Mouse (Mus musculus) embryonic facial prominence, embryonic 12.5 days (tissue): ENCODE results near the gene Ccp110. TPM values are rescaled to one million over a fixed set of nuclear protein-coding genes. Genes with fewer than 3 reads are reported as not detected.

Experiments
- ATAC-seq: fragments of 200-750 bp; cut with Nextera tagmentation; 2 replicates; pipeline ENCODE4 v1.8.0; 2017; ENCODE audit not compliant: insufficient number of reproducible peaks, insufficient read depth, low FRiP score, low TSS enrichment
- H3K27ac ChIP-seq: fragments of 300-500 bp; sonication (generic); 2 replicates; pipeline ENCODE4 v1.5.1; 2016; ENCODE audit warnings: mild to moderate bottlenecking
- H3K27me3 ChIP-seq: fragments of 300-500 bp; sonication (generic); 2 replicates; pipeline ENCODE4 v1.6.1; 2016; ENCODE audit warnings: mild to moderate bottlenecking, moderate library complexity
- H3K36me3 ChIP-seq: fragments of 300-500 bp; sonication (generic); 2 replicates; pipeline ENCODE4 v1.6.1; 2016; ENCODE audit warnings: mild to moderate bottlenecking
- H3K4me1 ChIP-seq: fragments of 300-500 bp; sonication (generic); 2 replicates; pipeline ENCODE4 v1.6.1; 2016
- H3K4me2 ChIP-seq: fragments of 300-500 bp; sonication (generic); replicated peaks from 2 replicates; pipeline ENCODE4 v1.6.1; 2016; ENCODE audit warnings: mild to moderate bottlenecking, moderate library complexity
- H3K4me3 ChIP-seq: fragments of 300-500 bp; sonication (generic); 2 replicates; pipeline ENCODE4 v1.5.1; 2016; ENCODE audit warnings: mild to moderate bottlenecking
- H3K9ac ChIP-seq: fragments of 300-500 bp; sonication (generic); 2 replicates; pipeline ENCODE4 v1.6.1; 2016; ENCODE audit warnings: mild to moderate bottlenecking, moderate library complexity
- H3K9me3 ChIP-seq: fragments of 300-500 bp; sonication (generic); 2 replicates; pipeline ENCODE4 v1.6.1; 2016; ENCODE audit warnings: mild to moderate bottlenecking, moderate library complexity
- WGBS: fragments of 180-500 bp; shearing (Covaris S2); methylation state at CpG from one replicate; pipeline ENCODE4 v1.1.7; 2016; 5-methylcytosine and 5-hydroxymethylcytosine counted together
- polyA plus RNA-seq: library from polyadenylated mRNA; unstranded; fragments of >200 nt; fragmentation: Nextera tagmentation; extraction: Ambion mirVana; gene quantifications from 2 replicates; pipeline ENCODE4 v1.2.1, GENCODE M21; 2016

The Ccp110 gene
- polyA plus RNA-seq, 1 experiment from 2014 or later, result 34.3 TPM

- Histone ChIP-seq H3K27ac (no peak overlapping the region), H3K4me3 (no peak overlapping the region), H3K27me3 (no peaks in the 10 kb centered on the region), H3K9me3 (no peaks in the 10 kb centered on the region), H3K9ac (no peak overlapping the region), H3K4me1 (no peaks in the 10 kb centered on the region), H3K4me2 (no peak overlapping the region), H3K36me3 (peaks cover 67% of the 10 kb centered on the region)
- 82% methylated on average over 7 of the region's 7 CpGs for WGBS
- ATAC-seq, result no peak
Measured at GRCm38 (mm10) chr7:118755756-118756155, 43.4 kb downstream of the Ccp110 start.

- H3K27me3 ChIP-seq, result no peaks in the 10 kb centered on the region
- no peak overlapping the region for H3K4me2 ChIP-seq
- WGBS, result 92% methylated on average over 24 of the region's 24 CpGs
- no peak overlapping the region for H3K4me3 ChIP-seq
- peaks cover 67% of the 10 kb centered on the region for H3K36me3 ChIP-seq
- H3K9me3 ChIP-seq, result no peaks in the 10 kb centered on the region
- ATAC-seq, result no peak
- no peak overlapping the region for H3K9ac ChIP-seq
- H3K4me1 ChIP-seq, result no peaks in the 10 kb centered on the region
- H3K27ac ChIP-seq, result no peak overlapping the region
Measured at GRCm38 (mm10) chr7:118756490-118757265, 44.3 kb downstream of the Ccp110 start.

- H3K9me3 ChIP-seq, result no peaks in the 10 kb centered on the region
- no peak overlapping the region for H3K4me3 ChIP-seq
- ATAC-seq, result no peak
- no peaks in the 10 kb centered on the region for H3K4me1 ChIP-seq
- no peak overlapping the region for H3K27ac ChIP-seq
- H3K27me3 ChIP-seq, result no peaks in the 10 kb centered on the region
- H3K9ac ChIP-seq, result no peak overlapping the region
- 63% methylated on average over 4 of the region's 4 CpGs for WGBS
- H3K4me2 ChIP-seq, result no peak overlapping the region
- peaks cover 63% of the 10 kb centered on the region for H3K36me3 ChIP-seq
Measured at GRCm38 (mm10) chr7:118758369-118758768, 46.0 kb downstream of the Ccp110 start.

- H3K4me2 ChIP-seq, result no peak overlapping the region
- no peak overlapping the region for H3K27ac ChIP-seq
- 78% methylated on average over 5 of the region's 5 CpGs for WGBS
- H3K4me1 ChIP-seq, result no peaks in the 10 kb centered on the region
- H3K9ac ChIP-seq, result no peak overlapping the region
- ATAC-seq, result no peak
- no peaks in the 10 kb centered on the region for H3K9me3 ChIP-seq
- H3K36me3 ChIP-seq, result peaks cover 66% of the 10 kb centered on the region
- H3K4me3 ChIP-seq, result no peak overlapping the region
- no peaks in the 10 kb centered on the region for H3K27me3 ChIP-seq
Measured at GRCm38 (mm10) chr7:118759372-118759771, 47.0 kb downstream of the Ccp110 start.

- no peak for ATAC-seq
- 91% methylated on average over 11 of the region's 11 CpGs for WGBS
- peaks cover 52% of the 10 kb centered on the region for H3K36me3 ChIP-seq
Measured at GRCm38 (mm10) chr7:118763939-118764338, 51.6 kb downstream of the Ccp110 start.

GRCm38 (mm10) chr7:118764725-118765124, 52.4 kb downstream of the Ccp110 start:
- Histone ChIP-seq H3K27ac (no peak overlapping the region), H3K4me3 (no peak overlapping the region), H3K9me3 (no peaks in the 10 kb centered on the region), H3K4me2 (no peak overlapping the region), H3K9ac (no peak overlapping the region), H3K36me3 (peaks cover 50% of the 10 kb centered on the region), H3K27me3 (no peaks in the 10 kb centered on the region), H3K4me1 (no peaks in the 10 kb centered on the region)
- ATAC-seq, result no peak
- 82% methylated on average over 14 of the region's 14 CpGs for WGBS

More at GRCm38 (mm10) chr7:118763939-118764338, 51.6 kb downstream of the Ccp110 start:
- H3K9me3 ChIP-seq, result no peaks in the 10 kb centered on the region
- no peak overlapping the region for H3K4me2 ChIP-seq
- no peaks in the 10 kb centered on the region for H3K4me1 ChIP-seq
- H3K4me3 ChIP-seq, result no peak overlapping the region
- no peak overlapping the region for H3K9ac ChIP-seq
- no peaks in the 10 kb centered on the region for H3K27me3 ChIP-seq
- H3K27ac ChIP-seq, result no peak overlapping the region

- Histone ChIP-seq H3K9ac (no peak overlapping the region), H3K9me3 (no peaks in the 10 kb centered on the region), H3K27ac (no peak overlapping the region), H3K36me3 (peaks cover 42% of the 10 kb centered on the region), H3K27me3 (no peaks in the 10 kb centered on the region), H3K4me3 (no peak overlapping the region), H3K4me1 (no peaks in the 10 kb centered on the region), H3K4me2 (no peak overlapping the region)
- ATAC-seq, result no peak
- 67% methylated on average over 8 of the region's 8 CpGs for WGBS
Measured at GRCm38 (mm10) chr7:118765604-118766003, 53.3 kb downstream of the Ccp110 start.

- Histone ChIP-seq H3K27me3 (no peaks in the 10 kb centered on the region), H3K4me3 (no peak overlapping the region), H3K9ac (no peak overlapping the region), H3K36me3 (peaks cover 35% of the 10 kb centered on the region), H3K9me3 (no peaks in the 10 kb centered on the region), H3K27ac (no peak overlapping the region), H3K4me1 (no peaks in the 10 kb centered on the region), H3K4me2 (no peak overlapping the region)
- ATAC-seq, result no peak
- 62% methylated on average over 18 of the region's 18 CpGs for WGBS
Measured at GRCm38 (mm10) chr7:118766119-118766833, 53.9 kb downstream of the Ccp110 start.

- no peak overlapping the region for H3K27ac ChIP-seq
- no peak overlapping the region for H3K9ac ChIP-seq
- ATAC-seq, result no peak
- no peak overlapping the region for H3K4me3 ChIP-seq
- H3K9me3 ChIP-seq, result no peaks in the 10 kb centered on the region
- H3K27me3 ChIP-seq, result no peaks in the 10 kb centered on the region
- 91% methylated on average over 5 of the region's 5 CpGs for WGBS
- H3K4me1 ChIP-seq, result no peaks in the 10 kb centered on the region
- no peak overlapping the region for H3K4me2 ChIP-seq
- H3K36me3 ChIP-seq, result peaks cover 30% of the 10 kb centered on the region
Measured at GRCm38 (mm10) chr7:118766834-118767224, 54.5 kb downstream of the Ccp110 start.

GRCm38 (mm10) chr7:118769208-118769607, 56.9 kb downstream of the Ccp110 start:
- H3K4me1 ChIP-seq, result no peaks in the 10 kb centered on the region
- no peak overlapping the region for H3K27ac ChIP-seq
- no peaks in the 10 kb centered on the region for H3K27me3 ChIP-seq
- no peaks in the 10 kb centered on the region for H3K9me3 ChIP-seq
- no peak overlapping the region for H3K4me2 ChIP-seq
- peaks cover 13% of the 10 kb centered on the region for H3K36me3 ChIP-seq
- no peak for ATAC-seq
- no peak overlapping the region for H3K4me3 ChIP-seq
- no peak overlapping the region for H3K9ac ChIP-seq
- 81% methylated on average over 8 of the region's 8 CpGs for WGBS

- H3K27ac ChIP-seq, result no peak overlapping the region
- H3K27me3 ChIP-seq, result no peaks in the 10 kb centered on the region
- peaks cover 12% of the 10 kb centered on the region for H3K36me3 ChIP-seq
- 70% methylated on average over 1 of the region's 1 CpGs for WGBS
- H3K9me3 ChIP-seq, result no peaks in the 10 kb centered on the region
- ATAC-seq, result no peak
- no peak overlapping the region for H3K4me2 ChIP-seq
- H3K9ac ChIP-seq, result no peak overlapping the region
- H3K4me3 ChIP-seq, result no peak overlapping the region
- H3K4me1 ChIP-seq, result no peaks in the 10 kb centered on the region
Measured at GRCm38 (mm10) chr7:118769655-118770054, 57.3 kb downstream of the Ccp110 start.

GRCm38 (mm10) chr7:118773027-118773426, 60.7 kb downstream of the Ccp110 start:
- WGBS, result 93% methylated on average over 12 of the region's 12 CpGs
- no peaks in the 10 kb centered on the region for H3K4me1 ChIP-seq
- no peak for ATAC-seq
- no peak overlapping the region for H3K4me3 ChIP-seq
- H3K4me2 ChIP-seq, result no peak overlapping the region
- no peaks in the 10 kb centered on the region for H3K27me3 ChIP-seq
- H3K27ac ChIP-seq, result no peak overlapping the region
- H3K9me3 ChIP-seq, result no peaks in the 10 kb centered on the region
- no peak overlapping the region for H3K9ac ChIP-seq
- peaks cover 18% of the 10 kb centered on the region for H3K36me3 ChIP-seq
